Mouse (Mus musculus) forebrain, embryonic 15.5 days (tissue): ENCODE results near the gene Insr. TPM values are rescaled to one million over a fixed set of nuclear protein-coding genes. Genes with fewer than 3 reads are reported as not detected.

Experiments used
- ATAC-seq: fragments of 200-750 bp; cut with Nextera tagmentation; replicated peaks from 2 replicates; pipeline ENCODE4 v1.8.0; 2017; ENCODE audit warnings: mild to moderate bottlenecking, moderate TSS enrichment, moderate library complexity
- H3K27ac ChIP-seq: fragments of 300-500 bp; sonication (generic); replicated peaks from 2 replicates; pipeline ENCODE4 v1.5.1; 2015; ENCODE audit warnings: mild to moderate bottlenecking, inconsistent platforms
- H3K27me3 ChIP-seq: fragments of 300-500 bp; sonication (generic); 2 replicates; pipeline ENCODE4 v1.6.1; 2015; ENCODE audit warnings: inconsistent platforms
- H3K36me3 ChIP-seq: fragments of 300-500 bp; sonication (generic); 2 replicates; pipeline ENCODE4 v1.6.1; 2015; ENCODE audit warnings: mild to moderate bottlenecking, inconsistent platforms
- H3K4me1 ChIP-seq: fragments of 300-500 bp; sonication (generic); 2 replicates; pipeline ENCODE4 v1.6.1; 2015; ENCODE audit warnings: inconsistent platforms
- H3K4me2 ChIP-seq: fragments of 300-500 bp; sonication (generic); replicated peaks from 2 replicates; pipeline ENCODE4 v1.6.1; 2015; ENCODE audit warnings: mild to moderate bottlenecking, inconsistent platforms
- H3K4me3 ChIP-seq: fragments of 300-500 bp; sonication (generic); 2 replicates; pipeline ENCODE4 v1.5.1; 2015; ENCODE audit warnings: mild to moderate bottlenecking, inconsistent platforms
- H3K9ac ChIP-seq: fragments of 300-500 bp; sonication (generic); replicated peaks from 2 replicates; pipeline ENCODE4 v1.6.1; 2015; ENCODE audit warnings: mild to moderate bottlenecking, inconsistent platforms
- H3K9me3 ChIP-seq: fragments of 300-500 bp; sonication (generic); 2 replicates; pipeline ENCODE4 v1.6.1; 2016; ENCODE audit warnings: inconsistent platforms
- WGBS: fragments of 180-500 bp; shearing (Covaris S2); methylation state at CpG from one replicate; pipeline ENCODE4 v1.1.7; 2015; ENCODE audit warnings: mixed read lengths; 5-methylcytosine and 5-hydroxymethylcytosine counted together
- polyA plus RNA-seq: library from polyadenylated mRNA; unstranded; fragments of >200 nt; fragmentation: Nextera tagmentation; extraction: Ambion mirVana; gene quantifications from 2 replicates; pipeline ENCODE4 v1.2.1, GENCODE M21; 2015

Insr gene
- polyA plus RNA-seq, 1 experiment from 2014 or later: 63.2 TPM

DNA sequence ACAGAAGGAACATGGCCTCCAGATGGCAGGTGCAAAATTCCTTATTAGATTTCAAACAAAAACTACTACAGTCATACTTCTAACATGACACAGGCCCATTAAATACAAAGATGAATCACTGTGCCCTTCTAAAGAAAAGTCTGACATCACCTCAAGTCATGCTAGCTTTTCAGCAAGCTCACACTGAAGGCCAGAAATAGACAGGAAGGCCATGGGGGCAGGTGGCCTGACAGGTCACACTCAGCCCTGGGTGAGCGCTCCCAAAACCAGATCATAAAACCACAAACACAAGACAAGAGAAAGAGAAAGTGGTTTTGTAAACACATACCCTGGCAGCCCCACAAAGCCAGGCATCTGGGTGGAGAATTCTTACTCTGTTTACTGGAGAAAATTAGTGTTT is 32.3 kb downstream of the Insr start:
- Histone ChIP-seq H3K4me2 (no peak overlapping the region), H3K9ac (no peak overlapping the region), H3K9me3 (no peaks in the 10 kb centered on the region), H3K4me1 (no peaks in the 10 kb centered on the region), H3K4me3 (no peak overlapping the region), H3K27ac (no peak overlapping the region), H3K36me3 (peaks cover 11% of the 10 kb centered on the region), H3K27me3 (no peaks in the 10 kb centered on the region)
- ATAC-seq: no peak
- WGBS: 81% methylated on average over 1 of the region's 1 CpGs

DNA sequence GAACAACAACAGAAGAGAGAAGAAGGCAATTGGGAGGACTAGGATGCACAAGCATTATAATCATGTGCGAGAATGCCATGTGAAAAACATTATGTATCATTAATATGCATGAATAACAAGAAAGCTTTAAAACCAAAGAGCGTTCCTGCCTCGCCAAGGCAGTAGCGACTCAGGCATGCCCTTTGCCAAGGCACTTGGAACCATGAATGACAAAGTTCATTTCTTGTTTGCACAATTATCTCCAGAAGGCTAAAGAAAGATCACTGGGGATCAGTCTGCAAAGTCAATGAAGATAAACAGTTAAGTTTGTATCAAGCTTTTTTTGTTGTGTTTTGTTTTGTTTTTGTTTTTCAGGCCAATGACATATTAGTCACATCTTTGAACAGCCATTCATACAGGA is 36.2 kb downstream of the Insr start:
- Histone ChIP-seq H3K36me3 (no peaks in the 10 kb centered on the region), H3K27ac (no peak overlapping the region), H3K9ac (no peak overlapping the region), H3K4me2 (no peak overlapping the region), H3K4me3 (no peak overlapping the region), H3K9me3 (no peaks in the 10 kb centered on the region), H3K27me3 (no peaks in the 10 kb centered on the region), H3K4me1 (no peaks in the 10 kb centered on the region)
- no peak for ATAC-seq
- WGBS: 73% methylated on average over 4 of the region's 4 CpGs

DNA sequence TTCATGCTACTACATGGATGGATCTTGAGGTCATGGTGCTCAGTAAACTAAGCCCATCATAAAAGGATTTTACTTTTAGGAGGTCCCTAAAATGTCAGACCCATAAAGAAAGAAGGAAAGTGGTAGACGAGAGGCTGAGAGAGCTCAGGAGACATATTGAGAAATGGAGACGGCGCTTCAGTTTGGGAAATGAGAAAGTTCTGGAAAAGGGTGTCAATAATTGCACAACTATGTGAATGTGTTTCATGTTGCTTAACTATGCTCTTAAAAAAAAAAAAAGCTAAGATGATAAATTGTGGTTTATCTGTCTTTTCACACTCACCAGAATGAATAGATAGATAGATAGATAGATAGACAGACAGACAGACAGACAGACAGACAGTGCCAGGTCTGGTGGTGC is 38.7 kb downstream of the Insr start:
- H3K4me3 ChIP-seq: no peak overlapping the region
- no peaks in the 10 kb centered on the region for H3K36me3 ChIP-seq
- no peaks in the 10 kb centered on the region for H3K9me3 ChIP-seq
- H3K4me2 ChIP-seq: no peak overlapping the region
- 98% methylated on average over 3 of the region's 3 CpGs for WGBS
- no peak overlapping the region for H3K27ac ChIP-seq
- no peak for ATAC-seq
- no peak overlapping the region for H3K9ac ChIP-seq
- H3K4me1 ChIP-seq: 0 out of 2 replicates have a peak, but pooled peaks cover 4% of the 10 kb centered on the region
- H3K27me3 ChIP-seq: no peaks in the 10 kb centered on the region

DNA sequence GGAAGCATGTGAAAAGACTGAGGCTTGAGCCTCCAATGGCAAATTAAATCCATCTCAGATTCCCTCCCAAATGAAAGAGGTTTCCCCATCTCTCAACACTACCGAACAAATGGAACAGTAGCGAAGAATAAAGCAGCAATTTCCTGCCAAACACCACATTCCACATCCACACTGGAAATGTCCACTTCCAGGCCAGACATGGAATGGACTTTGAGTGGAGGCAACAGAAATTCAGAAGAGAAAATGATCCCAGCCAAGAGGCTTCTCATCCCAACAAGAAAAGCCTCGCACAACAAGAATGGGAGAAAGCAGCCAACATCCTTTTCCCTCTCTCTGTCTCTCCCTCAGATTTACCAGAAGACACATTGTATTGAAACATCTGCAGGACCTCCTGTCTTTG is 39.8 kb downstream of the Insr start:
- no peak overlapping the region for H3K9ac ChIP-seq
- no peak overlapping the region for H3K4me3 ChIP-seq
- 84% methylated on average over 3 of the region's 3 CpGs for WGBS
- H3K27me3 ChIP-seq: no peaks in the 10 kb centered on the region
- no peak overlapping the region for H3K4me2 ChIP-seq
- no peak for ATAC-seq
- no peaks in the 10 kb centered on the region for H3K9me3 ChIP-seq
- no peak overlapping the region for H3K27ac ChIP-seq
- 0 out of 2 replicates have a peak, but pooled peaks cover 4% of the 10 kb centered on the region for H3K4me1 ChIP-seq
- H3K36me3 ChIP-seq: no peaks in the 10 kb centered on the region

DNA sequence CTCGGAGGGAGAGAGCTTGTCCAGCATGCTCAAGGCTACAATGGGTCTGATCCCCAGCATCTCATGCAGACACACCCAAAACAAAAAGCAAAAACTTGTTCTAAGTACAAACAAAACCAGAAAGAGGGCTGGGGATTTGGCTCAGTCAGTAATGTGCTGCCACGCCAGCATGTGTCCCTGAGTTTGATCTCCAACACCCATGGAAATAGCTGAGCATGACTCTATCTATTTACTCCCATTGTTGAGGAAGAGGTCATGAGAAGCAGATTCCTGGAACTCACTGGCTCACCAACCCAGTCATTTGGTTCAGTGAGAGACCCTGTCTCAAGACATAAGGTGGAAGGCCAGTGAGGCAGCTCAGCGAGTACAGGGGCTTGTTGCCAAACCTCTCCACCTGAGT is 40.6 kb downstream of the Insr start:
- Histone ChIP-seq H3K27me3 (no peaks in the 10 kb centered on the region), H3K4me3 (no peak overlapping the region), H3K4me1 (0 out of 2 replicates have a peak, but pooled peaks cover 4% of the 10 kb centered on the region), H3K9ac (no peak overlapping the region), H3K4me2 (no peak overlapping the region), H3K36me3 (no peaks in the 10 kb centered on the region), H3K9me3 (no peaks in the 10 kb centered on the region), H3K27ac (no peak overlapping the region)
- ATAC-seq: no peak
- 91% methylated on average over 3 of the region's 3 CpGs for WGBS

DNA sequence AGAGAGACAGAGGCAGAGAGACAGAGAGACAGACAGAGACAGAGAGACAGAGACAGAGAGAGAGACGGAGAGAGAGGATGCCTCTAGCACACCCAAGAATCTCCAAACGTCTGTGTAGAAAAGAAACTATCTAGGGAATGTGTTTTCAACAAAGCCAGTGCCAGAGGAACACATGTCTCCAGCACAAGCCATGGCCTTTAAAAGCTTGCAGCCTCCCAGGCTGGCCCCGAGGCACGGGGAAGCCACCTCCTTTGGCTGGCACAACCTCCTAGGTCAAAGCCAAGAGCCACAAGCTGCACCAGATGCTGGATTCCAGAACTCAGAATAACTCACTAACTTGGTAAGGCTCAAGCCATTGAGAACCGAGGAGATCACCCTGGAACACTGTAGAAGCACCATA is 42.1 kb downstream of the Insr start:
- Histone ChIP-seq H3K27me3 (no peaks in the 10 kb centered on the region), H3K9ac (no peak overlapping the region), H3K4me3 (no peak overlapping the region), H3K36me3 (no peaks in the 10 kb centered on the region), H3K4me1 (0 out of 2 replicates have a peak, but pooled peaks cover 4% of the 10 kb centered on the region), H3K27ac (no peak overlapping the region), H3K9me3 (no peaks in the 10 kb centered on the region), H3K4me2 (no peak overlapping the region)
- 77% methylated on average over 5 of the region's 5 CpGs for WGBS
- ATAC-seq: no peak

DNA sequence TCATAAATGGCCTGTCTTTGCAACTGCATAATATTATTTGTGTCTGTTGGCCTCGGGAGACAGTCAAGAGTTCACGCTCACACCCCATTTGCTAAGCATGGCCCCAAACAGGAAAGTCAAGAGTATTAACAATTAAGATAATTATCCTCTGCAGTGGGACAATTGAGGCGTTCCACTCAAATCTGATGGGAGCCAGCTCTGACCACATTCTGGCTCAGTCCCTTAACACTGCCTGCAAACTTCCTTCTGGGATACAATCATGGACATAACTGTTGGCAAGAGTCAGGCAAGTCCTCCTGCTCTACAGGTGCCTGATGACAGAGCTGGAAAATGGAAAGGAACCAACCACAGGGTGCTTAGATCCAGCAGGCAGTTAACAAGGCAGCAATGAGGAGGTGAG is 43.1 kb downstream of the Insr start:
- Histone ChIP-seq H3K27ac (no peak overlapping the region), H3K36me3 (no peaks in the 10 kb centered on the region), H3K4me1 (0 out of 2 replicates have a peak, but pooled peaks cover 4% of the 10 kb centered on the region), H3K4me2 (no peak overlapping the region), H3K4me3 (no peak overlapping the region), H3K9me3 (no peaks in the 10 kb centered on the region), H3K9ac (no peak overlapping the region), H3K27me3 (no peaks in the 10 kb centered on the region)
- WGBS: 61% methylated on average over 3 of the region's 3 CpGs
- ATAC-seq: no peak

DNA sequence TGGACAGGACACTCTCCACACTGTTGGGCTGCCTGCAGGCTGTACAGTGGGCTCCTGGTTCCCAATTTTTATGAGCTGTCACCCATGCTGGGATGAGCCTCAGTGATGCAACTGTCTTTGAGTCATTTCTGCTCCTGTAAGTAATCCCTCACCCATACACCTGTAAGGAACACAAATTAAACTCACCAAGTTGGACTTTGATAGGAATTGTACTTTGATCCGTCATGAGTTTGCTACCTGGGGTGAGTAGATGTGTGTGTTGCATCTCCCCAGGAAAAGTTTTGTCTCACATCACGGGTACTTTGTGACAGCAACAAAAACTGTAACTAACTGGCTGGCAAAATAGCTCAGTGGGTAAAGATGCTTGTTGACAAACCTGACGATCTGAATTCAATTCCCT is 44.8 kb downstream of the Insr start:
- WGBS: 85% methylated on average over 3 of the region's 3 CpGs
- Histone ChIP-seq H3K36me3 (no peaks in the 10 kb centered on the region), H3K4me3 (no peak overlapping the region), H3K4me2 (no peak overlapping the region), H3K27me3 (no peaks in the 10 kb centered on the region), H3K9me3 (no peaks in the 10 kb centered on the region), H3K27ac (no peak overlapping the region), H3K9ac (no peak overlapping the region), H3K4me1 (0 out of 2 replicates have a peak, but pooled peaks cover 4% of the 10 kb centered on the region)
- ATAC-seq: no peak

DNA sequence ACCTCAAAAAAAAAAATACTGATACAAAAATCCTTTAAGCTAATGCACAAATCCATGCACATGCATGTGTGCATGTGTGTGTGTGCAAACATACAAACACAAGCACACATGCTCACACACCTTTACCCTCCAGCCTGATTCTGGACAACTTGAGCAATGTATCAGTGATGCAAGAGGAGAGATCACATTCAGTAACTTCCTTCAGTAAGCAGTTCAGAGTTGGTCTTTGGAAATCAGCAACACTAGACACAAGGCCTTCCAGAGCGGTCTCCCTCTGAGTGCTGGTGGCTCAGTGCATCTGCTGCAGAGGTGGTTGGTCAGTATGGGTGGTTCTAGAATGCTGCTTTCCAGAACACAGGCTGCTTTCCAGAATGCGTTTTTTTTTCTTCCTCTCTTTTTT is 46.8 kb downstream of the Insr start:
- Histone ChIP-seq H3K36me3 (no peaks in the 10 kb centered on the region), H3K4me1 (0 out of 2 replicates have a peak, but pooled peaks cover 2% of the 10 kb centered on the region), H3K9me3 (no peaks in the 10 kb centered on the region), H3K27ac (no peak overlapping the region), H3K9ac (no peak overlapping the region), H3K4me2 (no peak overlapping the region), H3K4me3 (no peak overlapping the region), H3K27me3 (no peaks in the 10 kb centered on the region)
- 97% methylated on average over 2 of the region's 2 CpGs for WGBS
- no peak for ATAC-seq

DNA sequence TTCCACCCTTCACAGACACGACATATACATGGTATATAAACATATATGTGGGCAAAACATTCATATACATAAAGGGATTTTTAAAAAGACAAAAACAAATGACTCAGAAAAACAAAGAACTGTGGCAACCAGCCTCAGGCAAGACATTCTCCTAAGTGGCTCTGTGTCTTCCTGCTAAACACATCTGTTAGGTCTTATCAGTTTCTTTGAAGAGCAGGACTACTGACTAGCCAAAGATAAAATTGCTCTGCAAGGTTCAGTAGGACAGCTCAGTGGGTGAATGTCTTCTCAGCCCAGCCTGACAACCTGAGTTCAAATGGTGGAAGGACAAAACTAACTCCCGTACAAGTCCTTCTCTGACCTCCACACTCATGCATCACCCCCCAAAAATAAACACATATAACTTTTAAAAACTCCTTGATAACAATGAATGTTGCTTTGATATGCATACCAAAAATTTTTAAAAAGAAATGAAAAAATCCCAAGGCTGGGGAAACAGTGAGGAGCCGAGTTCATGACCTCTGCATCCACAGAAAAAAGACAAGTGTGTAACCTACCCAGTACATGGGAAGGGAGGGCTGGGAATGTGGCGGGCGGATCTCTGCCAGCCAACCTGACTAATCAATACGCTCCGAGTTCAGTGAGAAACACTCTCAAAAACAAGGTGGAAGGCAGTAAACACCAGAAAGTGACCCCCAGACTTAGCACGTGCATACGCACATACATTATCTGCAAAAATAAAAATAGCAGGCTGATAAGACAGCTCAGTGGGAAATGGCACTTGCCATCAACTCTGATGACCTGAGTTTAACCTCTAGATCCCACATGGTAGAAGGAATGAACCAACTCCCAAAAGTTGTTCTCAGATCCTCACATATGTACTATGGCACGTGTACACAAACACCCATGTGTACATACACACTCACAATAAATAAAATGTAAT is 49.0 kb downstream of the Insr start:
- Histone ChIP-seq H3K9me3 (no peaks in the 10 kb centered on the region), H3K4me1 (no peaks in the 10 kb centered on the region), H3K4me3 (no peak overlapping the region), H3K4me2 (no peak overlapping the region), H3K9ac (no peak overlapping the region), H3K27me3 (no peaks in the 10 kb centered on the region), H3K36me3 (no peaks in the 10 kb centered on the region), H3K27ac (no peak overlapping the region)
- ATAC-seq: no peak
- 90% methylated on average over 10 of the region's 10 CpGs for WGBS

DNA sequence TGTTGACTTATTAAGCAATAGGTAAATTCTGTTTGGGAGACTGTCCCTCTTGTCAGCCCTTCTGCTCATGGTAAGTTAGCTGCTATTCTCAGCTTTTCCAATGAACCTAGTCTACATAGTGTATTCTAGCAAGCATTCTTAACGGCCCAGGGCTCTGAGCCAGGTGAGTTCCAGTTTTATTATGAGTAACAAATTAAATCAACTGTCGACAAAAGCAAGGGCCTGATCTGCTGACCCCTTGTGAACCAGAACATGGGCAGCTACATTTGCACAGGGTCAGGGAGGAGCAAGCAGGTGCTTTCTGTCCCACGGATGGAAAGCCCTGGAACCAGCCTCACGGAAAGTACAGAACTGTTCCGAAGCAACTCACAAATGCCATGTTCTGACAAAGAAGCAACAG is 52.0 kb downstream of the Insr start:
- Histone ChIP-seq H3K4me2 (no peak overlapping the region), H3K4me1 (peaks cover 6% of the 10 kb centered on the region), H3K36me3 (no peaks in the 10 kb centered on the region), H3K27ac (no peak overlapping the region), H3K27me3 (no peaks in the 10 kb centered on the region), H3K4me3 (no peak overlapping the region), H3K9ac (no peak overlapping the region), H3K9me3 (no peaks in the 10 kb centered on the region)
- ATAC-seq: no peak
- 83% methylated on average over 5 of the region's 5 CpGs for WGBS

DNA sequence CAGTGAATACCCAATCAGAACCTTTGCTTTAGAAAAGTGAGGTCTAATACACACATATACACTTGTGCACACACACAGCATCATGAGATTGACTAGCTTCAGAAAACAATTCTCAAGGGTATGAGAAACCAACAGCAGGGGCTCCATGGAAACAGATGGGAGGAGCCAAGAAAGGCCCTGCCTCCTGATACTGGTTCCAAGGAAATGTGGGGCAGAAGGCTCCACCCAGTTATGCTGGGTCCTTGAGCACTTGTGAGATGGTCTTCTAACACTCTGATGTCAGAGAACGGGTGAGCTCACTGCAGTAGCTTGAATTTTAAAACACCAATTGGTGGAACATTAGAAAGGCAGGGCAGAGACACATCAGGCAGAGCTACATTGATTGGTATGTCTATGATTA is 53.7 kb downstream of the Insr start:
- Histone ChIP-seq H3K4me1 (peaks cover 14% of the 10 kb centered on the region), H3K9ac (no peak overlapping the region), H3K27ac (no peak overlapping the region), H3K4me2 (no peak overlapping the region), H3K27me3 (no peaks in the 10 kb centered on the region), H3K4me3 (no peak overlapping the region), H3K9me3 (no peaks in the 10 kb centered on the region), H3K36me3 (no peaks in the 10 kb centered on the region)
- WGBS: 76% methylated on average over 1 of the region's 1 CpGs
- ATAC-seq: no peak

DNA sequence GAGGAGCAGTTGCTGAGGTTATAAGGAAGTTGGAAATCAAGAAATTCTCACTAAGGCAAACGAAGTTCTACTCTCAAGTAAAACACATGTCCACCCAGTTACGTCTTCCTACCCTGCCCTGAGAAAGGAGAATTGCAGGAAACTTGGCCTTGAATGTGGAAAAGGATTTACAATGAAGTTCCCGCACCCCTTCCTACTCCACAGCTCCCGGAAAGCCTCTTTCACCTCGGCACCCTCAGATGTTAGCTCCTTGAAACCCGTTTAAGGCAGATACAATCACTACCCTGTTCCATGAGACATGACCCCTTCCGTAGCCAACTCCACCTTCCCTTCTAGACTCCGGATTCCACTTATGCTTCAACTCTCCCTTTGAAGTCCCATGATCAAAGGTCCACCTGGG is 54.2 kb downstream of the Insr start:
- Histone ChIP-seq H3K9ac (no peak overlapping the region), H3K9me3 (no peaks in the 10 kb centered on the region), H3K27me3 (no peaks in the 10 kb centered on the region), H3K4me1 (peaks cover 18% of the 10 kb centered on the region), H3K27ac (no peak overlapping the region), H3K4me2 (no peak overlapping the region), H3K4me3 (no peak overlapping the region), H3K36me3 (no peaks in the 10 kb centered on the region)
- 87% methylated on average over 8 of the region's 8 CpGs for WGBS
- ATAC-seq: no peak
